In genomic region chr1:136570298-136570653, GRCm38 (mm10) we compare ENCODE assay signal across 8 mouse cellular contexts. TPM values are rescaled to one million over a fixed set of nuclear protein-coding genes. Genes with fewer than 3 reads are reported as not detected.
DNase-seq lines count a peak whose midpoint lies in the region; ATAC-seq lines count a peak whose summit lies in the region.

No protein-coding gene starts in this region.

- DNase-seq in embryo, embryonic 10.5 days (ENCODE audit: low spot score) = peak; percentile 62
- no peak for DNase-seq in embryo, embryonic 10 days (ENCODE audit: low spot score)
- peak; percentile 61 for DNase-seq in embryo, embryonic 9.5 days (ENCODE audit: extremely low spot score)
- DNase-seq in midbrain, embryonic 14.5 days = peak; percentile 54
- no peak for DNase-seq in right cerebral cortex, postnatal 25 days
- no peak for DNase-seq in spleen, postnatal 14 days (ENCODE audit: low spot score in 2 of 2)
- DNase-seq in spleen, adult 12 weeks (ENCODE audit: low spot score) = no peak

- H3K27ac ChIP-seq in intestine, embryonic 15.5 days = no peak overlapping the region
- H3K27ac ChIP-seq in midbrain, embryonic 14.5 days (replicated peaks; ENCODE audit: low read depth, low read length) = no peak overlapping the region

- H3K9me3 ChIP-seq in intestine, embryonic 15.5 days = no peaks in the 10 kb centered on the region
- no peaks in the 10 kb centered on the region for H3K9me3 ChIP-seq in midbrain, embryonic 14.5 days (ENCODE audit: control insufficient read depth, low read length)

- no peaks in the 10 kb centered on the region for H3K27me3 ChIP-seq in intestine, embryonic 15.5 days (replicated peaks)
- no peaks in the 10 kb centered on the region for H3K27me3 ChIP-seq in midbrain, embryonic 14.5 days (ENCODE audit: control insufficient read depth, insufficient read depth, low read length)

- peak overlapping the region; percentile 39 for H3K4me2 ChIP-seq in intestine, embryonic 15.5 days (replicated peaks)
- peak overlapping the region; percentile 35 for H3K4me2 ChIP-seq in midbrain, embryonic 14.5 days (ENCODE audit: low read length)

- ATAC-seq in intestine, embryonic 15.5 days = no peak
- no peak for ATAC-seq in midbrain, embryonic 14.5 days (ENCODE audit: low FRiP score, low TSS enrichment)

- H3K4me3 ChIP-seq in intestine, embryonic 15.5 days (replicated peaks) = no peak overlapping the region
- peak overlapping the region; percentile 10; the same call in 1 of the 2 replicates for H3K4me3 ChIP-seq in midbrain, embryonic 14.5 days (replicated peaks; ENCODE audit: low read depth, low read length)

- no peaks in the 10 kb centered on the region for H3K36me3 ChIP-seq in intestine, embryonic 15.5 days
- H3K36me3 ChIP-seq in midbrain, embryonic 14.5 days (ENCODE audit: control insufficient read depth, insufficient read depth, low read length) = no peaks in the 10 kb centered on the region

- H3K9ac ChIP-seq in intestine, embryonic 15.5 days = no peak overlapping the region
- H3K9ac ChIP-seq in midbrain, embryonic 14.5 days (replicated peaks; ENCODE audit: low read length) = no peak overlapping the region

- no peaks in the 10 kb centered on the region for H3K4me1 ChIP-seq in intestine, embryonic 15.5 days (replicated peaks)
- H3K4me1 ChIP-seq in midbrain, embryonic 14.5 days (ENCODE audit: control insufficient read depth, insufficient read depth, low read length) = peaks cover 6% of the 10 kb centered on the region; the same call in 1 of the 2 replicates

- WGBS in intestine, embryonic 15.5 days = 21% methylated on average over 13 of the region's 13 CpGs
- 11% methylated on average over 13 of the region's 13 CpGs for WGBS in midbrain, embryonic 14.5 days

RNA-seq across cellular contexts. Expression of gene Zfp281, which starts 54.4 kb away (rescaled TPM):
- polyA plus RNA-seq in intestine, embryonic 15.5 days (2015; fragmentation: Nextera tagmentation; extraction: Ambion mirVana) = 12.4 and 16.5 TPM in 2 replicates
- polyA plus RNA-seq in midbrain, embryonic 14.5 days (2014; fragmentation: Nextera tagmentation; extraction: Ambion mirVana) = 26.6 and 34.7 TPM in 2 replicates

Comparison
In these comparisons a context has a peak if more than half of its experiments do, and no peak if none do; other contexts are left out.
1. DNase-seq: peak in embryo, embryonic 10.5 days (single experiment), embryo, embryonic 9.5 days (single experiment) and midbrain, embryonic 14.5 days (single experiment); none in embryo, embryonic 10 days (single experiment), right cerebral cortex, postnatal 25 days (single experiment), spleen, postnatal 14 days (0 of 2) and spleen, adult 12 weeks (single experiment).